Mouse (Mus musculus): ENCODE measurements around the gene Pkhd1. TPM values are rescaled to one million over a fixed set of nuclear protein-coding genes. Genes with fewer than 3 reads are reported as not detected.

The Pkhd1 gene
- polyA plus RNA-seq (2016; fragmentation: Nextera tagmentation; extraction: Ambion mirVana): not detected in 2 replicates

- WGBS: 80% methylated on average over 10 of the region's 10 CpGs
- Histone ChIP-seq H3K9ac (replicated peaks) (no peak within 1 kb of the TSS), H3K27ac (replicated peaks) (no peak within 1 kb of the TSS), H3K36me3 (no peaks in the 10 kb centered on the region), H3K27me3 (no peaks in the 10 kb centered on the region), H3K4me1 (no peaks in the 10 kb centered on the region), H3K4me3 (no peak within 1 kb of the TSS), H3K9me3 (no peaks in the 10 kb centered on the region), H3K4me2 (replicated peaks) (no peak within 1 kb of the TSS)
- no peak for ATAC-seq (ENCODE audit: low FRiP score, low read depth)
Measured at GRCm38 (mm10) chr1:20617849-20618530, at the start of gene Pkhd1. Gene Pkhd1 (minus strand): TSS chr1:20618064.

GRCm38 (mm10) chr1:20667567-20667966, 49.7 kb upstream of the Pkhd1 start:
- no peaks in the 10 kb centered on the region for H3K9me3 ChIP-seq
- no peak overlapping the region for H3K4me3 ChIP-seq
- no peaks in the 10 kb centered on the region for H3K36me3 ChIP-seq
- H3K27me3 ChIP-seq: no peaks in the 10 kb centered on the region
- no peak overlapping the region for H3K27ac ChIP-seq (replicated peaks)
- no peak overlapping the region for H3K9ac ChIP-seq (replicated peaks)
- 85% methylated on average over 7 of the region's 7 CpGs for WGBS
- ATAC-seq (ENCODE audit: low FRiP score, low read depth): no peak
- no peak overlapping the region for H3K4me2 ChIP-seq (replicated peaks)
- no peaks in the 10 kb centered on the region for H3K4me1 ChIP-seq

GRCm38 (mm10) chr1:20666233-20666632, 48.4 kb upstream of the Pkhd1 start:
- Histone ChIP-seq H3K9ac (replicated peaks) (no peak overlapping the region), H3K27me3 (no peaks in the 10 kb centered on the region), H3K4me1 (no peaks in the 10 kb centered on the region), H3K4me3 (no peak overlapping the region), H3K4me2 (replicated peaks) (no peak overlapping the region), H3K36me3 (no peaks in the 10 kb centered on the region), H3K9me3 (no peaks in the 10 kb centered on the region), H3K27ac (replicated peaks) (no peak overlapping the region)
- 87% methylated on average over 2 of the region's 2 CpGs for WGBS
- ATAC-seq (ENCODE audit: low FRiP score, low read depth): no peak

- 81% methylated on average over 5 of the region's 5 CpGs for WGBS
- Histone ChIP-seq H3K4me2 (replicated peaks) (no peak overlapping the region), H3K27ac (replicated peaks) (no peak overlapping the region), H3K9me3 (no peaks in the 10 kb centered on the region), H3K9ac (replicated peaks) (no peak overlapping the region), H3K36me3 (no peaks in the 10 kb centered on the region), H3K4me1 (no peaks in the 10 kb centered on the region), H3K4me3 (no peak overlapping the region), H3K27me3 (no peaks in the 10 kb centered on the region)
- ATAC-seq (ENCODE audit: low FRiP score, low read depth): no peak
Measured at GRCm38 (mm10) chr1:20655085-20655484, 37.2 kb upstream of the Pkhd1 start.

- no peak overlapping the region for H3K9ac ChIP-seq (replicated peaks)
- H3K36me3 ChIP-seq: no peaks in the 10 kb centered on the region
- no peaks in the 10 kb centered on the region for H3K4me1 ChIP-seq
- H3K9me3 ChIP-seq: no peaks in the 10 kb centered on the region
- no peaks in the 10 kb centered on the region for H3K27me3 ChIP-seq
- WGBS: 81% methylated on average over 6 of the region's 6 CpGs
- H3K4me2 ChIP-seq (replicated peaks): no peak overlapping the region
- H3K4me3 ChIP-seq: no peak overlapping the region
- no peak overlapping the region for H3K27ac ChIP-seq (replicated peaks)
- no peak for ATAC-seq (ENCODE audit: low FRiP score, low read depth)
Measured at GRCm38 (mm10) chr1:20653513-20654506, 35.9 kb upstream of the Pkhd1 start.

- no peaks in the 10 kb centered on the region for H3K9me3 ChIP-seq
- H3K36me3 ChIP-seq: no peaks in the 10 kb centered on the region
- no peak for ATAC-seq (ENCODE audit: low FRiP score, low read depth)
- H3K27ac ChIP-seq (replicated peaks): no peak overlapping the region
- H3K27me3 ChIP-seq: no peaks in the 10 kb centered on the region
- no peak overlapping the region for H3K4me3 ChIP-seq
- no peak overlapping the region for H3K4me2 ChIP-seq (replicated peaks)
- no peaks in the 10 kb centered on the region for H3K4me1 ChIP-seq
- H3K9ac ChIP-seq (replicated peaks): no peak overlapping the region
- 85% methylated on average over 2 of the region's 2 CpGs for WGBS
Measured at GRCm38 (mm10) chr1:20634856-20635255, 17.0 kb upstream of the Pkhd1 start.

GRCm38 (mm10) chr1:20633276-20633869, 15.5 kb upstream of the Pkhd1 start:
- Histone ChIP-seq H3K4me2 (replicated peaks) (no peak overlapping the region), H3K4me1 (no peaks in the 10 kb centered on the region), H3K27me3 (no peaks in the 10 kb centered on the region), H3K27ac (replicated peaks) (no peak overlapping the region), H3K36me3 (no peaks in the 10 kb centered on the region), H3K4me3 (no peak overlapping the region), H3K9me3 (no peaks in the 10 kb centered on the region), H3K9ac (replicated peaks) (no peak overlapping the region)
- WGBS: 74% methylated on average over 7 of the region's 7 CpGs
- ATAC-seq (ENCODE audit: low FRiP score, low read depth): no peak

GRCm38 (mm10) chr1:20624564-20624963, 6.7 kb upstream of the Pkhd1 start:
- no peak for ATAC-seq (ENCODE audit: low FRiP score, low read depth)
- 88% methylated on average over 3 of the region's 3 CpGs for WGBS
- Histone ChIP-seq H3K27me3 (no peaks in the 10 kb centered on the region), H3K9me3 (no peaks in the 10 kb centered on the region), H3K4me1 (no peaks in the 10 kb centered on the region), H3K36me3 (no peaks in the 10 kb centered on the region), H3K4me3 (no peak overlapping the region), H3K27ac (replicated peaks) (no peak overlapping the region), H3K4me2 (replicated peaks) (no peak overlapping the region), H3K9ac (replicated peaks) (no peak overlapping the region)

- Histone ChIP-seq H3K27ac (replicated peaks) (no peak overlapping the region), H3K9me3 (no peaks in the 10 kb centered on the region), H3K27me3 (no peaks in the 10 kb centered on the region), H3K9ac (replicated peaks) (no peak overlapping the region), H3K4me3 (no peak overlapping the region), H3K4me2 (replicated peaks) (no peak overlapping the region), H3K36me3 (no peaks in the 10 kb centered on the region), H3K4me1 (no peaks in the 10 kb centered on the region)
- no peak for ATAC-seq (ENCODE audit: low FRiP score, low read depth)
- 96% methylated on average over 4 of the region's 4 CpGs for WGBS
Measured at GRCm38 (mm10) chr1:20623375-20623774, 5.5 kb upstream of the Pkhd1 start.

- 80% methylated on average over 2 of the region's 2 CpGs for WGBS
- Histone ChIP-seq H3K4me3 (no peak overlapping the region), H3K9ac (replicated peaks) (no peak overlapping the region), H3K4me2 (replicated peaks) (no peak overlapping the region), H3K36me3 (no peaks in the 10 kb centered on the region), H3K27me3 (no peaks in the 10 kb centered on the region), H3K9me3 (no peaks in the 10 kb centered on the region), H3K4me1 (no peaks in the 10 kb centered on the region), H3K27ac (replicated peaks) (no peak overlapping the region)
- ATAC-seq (ENCODE audit: low FRiP score, low read depth): no peak
Measured at GRCm38 (mm10) chr1:20620611-20621010, 2.7 kb upstream of the Pkhd1 start.

- H3K9me3 ChIP-seq: no peaks in the 10 kb centered on the region
- H3K9ac ChIP-seq (replicated peaks): no peak overlapping the region
- no peaks in the 10 kb centered on the region for H3K36me3 ChIP-seq
- no peaks in the 10 kb centered on the region for H3K27me3 ChIP-seq
- no peaks in the 10 kb centered on the region for H3K4me1 ChIP-seq
- ATAC-seq (ENCODE audit: low FRiP score, low read depth): no peak
- H3K4me2 ChIP-seq (replicated peaks): no peak overlapping the region
- H3K27ac ChIP-seq (replicated peaks): no peak overlapping the region
- no peak overlapping the region for H3K4me3 ChIP-seq
- WGBS: 57% methylated on average over 3 of the region's 3 CpGs
Measured at GRCm38 (mm10) chr1:20619363-20619762, 1.5 kb upstream of the Pkhd1 start.

- H3K4me2 ChIP-seq (replicated peaks): no peak overlapping the region
- no peaks in the 10 kb centered on the region for H3K27me3 ChIP-seq
- ATAC-seq (ENCODE audit: low FRiP score, low read depth): peak; percentile 44; the same call in 1 of the 2 replicates
- H3K9ac ChIP-seq (replicated peaks): no peak overlapping the region
- no peaks in the 10 kb centered on the region for H3K36me3 ChIP-seq
- H3K27ac ChIP-seq (replicated peaks): no peak overlapping the region
- no peaks in the 10 kb centered on the region for H3K4me1 ChIP-seq
- no peaks in the 10 kb centered on the region for H3K9me3 ChIP-seq
- WGBS: 26% methylated on average over 7 of the region's 7 CpGs
- H3K4me3 ChIP-seq: no peak overlapping the region
Measured at GRCm38 (mm10) chr1:20612643-20613042, 5.2 kb downstream of the Pkhd1 start.
